Mouse (Mus musculus): ENCODE measurements at regions not wholly inside any gene's neighbourhood (a gene's known extent, or its start where the extent isn't known, plus 50 kb on each side); places are given as distances from the start of the nearest gene placed in this dataset.
A peak's percentile ranks its signal among the peaks of the same experiment; 100 is the strongest.

DNA sequence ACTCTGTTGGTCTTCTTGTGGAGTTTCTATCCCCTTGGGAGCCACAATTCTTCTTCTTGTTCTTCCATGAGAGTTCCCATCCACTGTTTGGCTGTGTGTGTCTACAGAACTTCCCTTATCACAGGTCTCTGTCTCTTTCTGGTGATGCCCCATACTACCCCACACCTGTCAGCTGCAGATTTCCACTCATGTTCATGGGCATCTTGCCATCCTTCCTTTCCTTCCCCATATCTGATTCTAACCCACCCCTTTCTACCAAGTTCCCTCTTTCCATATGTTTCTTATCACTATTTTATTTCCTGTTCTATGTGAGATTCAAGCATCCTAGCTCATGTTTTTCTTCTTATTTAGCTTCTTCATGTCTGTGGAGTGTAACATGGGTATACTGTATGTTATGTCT lies 87.8 kb downstream of the H2afb1 start:
- Histone ChIP-seq H3K4me1 (ENCODE audit: control insufficient read depth in 1 of 2, insufficient read depth in 2 of 2, low read length in 2 of 2) (no peaks in the 10 kb centered on the region), H3K4me3 (ENCODE audit: control insufficient read depth in 1 of 2, insufficient read depth in 1 of 2, low read depth in 2 of 2, low read length in 2 of 2) (no peak overlapping the region), H3K9ac (ENCODE audit: control insufficient read depth, low read depth, low read length, poor library complexity, severe bottlenecking) (no peak overlapping the region), H3K9me3 (replicated peaks; ENCODE audit: insufficient read depth, low read length) (no peaks in the 10 kb centered on the region), H3K27ac (ENCODE audit: control insufficient read depth, low read depth, low read length) (no peak overlapping the region), H3K79me2 (ENCODE audit: control insufficient read depth, insufficient read depth, low read length, poor library complexity) (no peaks in the 10 kb centered on the region), H3K27me3 (ENCODE audit: control insufficient read depth in 1 of 2, insufficient read depth in 2 of 2, low read length in 2 of 2) (no peaks in the 10 kb centered on the region), H3K36me3 (ENCODE audit: control insufficient read depth in 1 of 2, insufficient read depth in 2 of 2, low read length in 2 of 2) (no peaks in the 10 kb centered on the region)
- DNase-seq (ENCODE audit: low read depth, low spot score), result peak; percentile 36
- TF ChIP-seq ETS1 (IDR thresholded peaks at IDR 0.05; ENCODE audit: low read depth, low read length), result peak; percentile 46; the same call in 1 of the 2 replicates
- TF ChIP-seq ZMIZ1 (IDR thresholded peaks at IDR 0.05; ENCODE audit: low read depth, low read length), result no peak
- peak; percentile 51; the same call in 1 of the 2 replicates for TF ChIP-seq TCF12 (IDR thresholded peaks at IDR 0.05; ENCODE audit: low read depth, low read length)
- TF ChIP-seq EP300 (IDR thresholded peaks at IDR 0.05; ENCODE audit: low read depth in 1 of 2, low read length in 2 of 2), result peak in 1 of 2 experiments; percentile 51; a peak in 3 of 4 replicates
